Mouse (Mus musculus): ENCODE measurements around the gene Cep290.

DNA sequence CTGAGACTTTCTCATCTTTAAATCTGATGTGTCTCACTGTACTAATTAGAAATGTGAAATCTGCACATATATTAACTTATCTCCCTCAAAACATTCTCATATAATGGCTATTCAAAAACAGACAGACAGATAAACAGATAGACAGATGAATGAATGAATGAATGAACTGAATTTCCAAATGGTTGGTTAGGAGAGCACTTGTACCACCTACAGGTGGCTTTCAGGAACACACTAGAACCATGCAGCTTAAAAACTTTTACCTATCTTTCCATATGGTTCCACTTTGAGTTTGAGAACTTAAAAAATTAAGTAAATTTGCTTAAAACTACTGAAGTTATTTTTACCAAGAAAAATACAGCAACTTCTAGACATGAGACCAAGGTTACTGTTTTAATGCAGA is 38.0 kb upstream of the Cep290 start:
- TF ChIP-seq CTCF (IDR thresholded peaks at IDR 0.05; ENCODE audit: control insufficient read depth, insufficient read depth, insufficient replicate concordance, low read depth, low read length) (no peak), POLR2A (IDR thresholded peaks at IDR 0.05; ENCODE audit: control insufficient read depth, low read depth, low read length) (no peak)
